In genomic region chr10:56920711-56921672, GRCm38 (mm10) we compare ENCODE assay signal across 9 mouse cellular contexts.
DNase-seq lines count a peak whose midpoint lies in the region; ATAC-seq and TF ChIP-seq lines count a peak whose summit lies in the region.
"Had no signal": no experiment of that assay in that cellular context is flagged by ENCODE, and none has a peak within 500 bp of the region (broad histone marks: within the 10 kb centered on the region; RNA-seq: fewer than 3 reads in every experiment).

No protein-coding gene starts in this region.

- H3K4me1 ChIP-seq in forebrain, embryonic 11.5 days (replicated peaks; ENCODE audit: control insufficient read depth, insufficient read depth, low read length): no peaks in the 10 kb centered on the region
- H3K4me1 ChIP-seq in forebrain, embryonic 15.5 days: no peaks in the 10 kb centered on the region
- H3K4me1 ChIP-seq in stomach, embryonic 16.5 days (ENCODE audit: control insufficient read depth, insufficient read depth, low read length): peaks cover 12% of the 10 kb centered on the region

- H3K36me3 ChIP-seq in forebrain, embryonic 11.5 days (ENCODE audit: control insufficient read depth, insufficient read depth, low read length): no peaks in the 10 kb centered on the region
- no peaks in the 10 kb centered on the region for H3K36me3 ChIP-seq in forebrain, embryonic 15.5 days
- no peaks in the 10 kb centered on the region for H3K36me3 ChIP-seq in stomach, embryonic 16.5 days (ENCODE audit: control insufficient read depth, insufficient read depth, low read length)

- ATAC-seq in forebrain, embryonic 11.5 days (replicated peaks; ENCODE audit: low FRiP score): 0 out of 2 replicates have a peak, but pooled peaks have one; percentile 42
- no peak for ATAC-seq in forebrain, embryonic 15.5 days (replicated peaks)
- no peak for ATAC-seq in stomach, embryonic 16.5 days (ENCODE audit: insufficient read depth, low FRiP score)

- 53% methylated on average over 20 of the region's 20 CpGs for WGBS in forebrain, embryonic 11.5 days
- 64% methylated on average over 20 of the region's 20 CpGs for WGBS in forebrain, embryonic 15.5 days
- 39% methylated on average over 20 of the region's 20 CpGs for WGBS in stomach, embryonic 16.5 days

- no peak overlapping the region for H3K4me3 ChIP-seq in forebrain, embryonic 11.5 days (ENCODE audit: low read depth, low read length)
- no peak overlapping the region for H3K4me3 ChIP-seq in forebrain, embryonic 15.5 days
- 0 out of 2 replicates have a peak overlapping the region, but pooled peaks have one; percentile 1 for H3K4me3 ChIP-seq in stomach, embryonic 16.5 days (replicated peaks; ENCODE audit: low read length)
- H3K4me3 ChIP-seq: megakaryocyte, embryonic 14.5 days had no signal

- peak overlapping the region; percentile 37; the same call in 1 of the 2 replicates for H3K27ac ChIP-seq in forebrain, embryonic 11.5 days (ENCODE audit: low read depth, low read length)
- H3K27ac ChIP-seq in forebrain, embryonic 15.5 days (replicated peaks): no peak overlapping the region
- no peak overlapping the region for H3K27ac ChIP-seq in stomach, embryonic 16.5 days (ENCODE audit: low read length)

- no peak for TF ChIP-seq POLR2A in brain, embryonic 14.5 days (IDR thresholded peaks at IDR 0.05; ENCODE audit: borderline replicate concordance, extremely low read depth, insufficient read depth, insufficient read length, poor library complexity, severe bottlenecking)

- no peak overlapping the region for H3K4me2 ChIP-seq in forebrain, embryonic 11.5 days (ENCODE audit: low read depth, low read length, severe bottlenecking)
- H3K4me2 ChIP-seq in forebrain, embryonic 15.5 days (replicated peaks): no peak overlapping the region
- H3K4me2 ChIP-seq in stomach, embryonic 16.5 days (ENCODE audit: low read depth, low read length): peak overlapping the region; percentile 29; the same call in 1 of the 2 replicates

- intact Hi-C loops in gastrocnemius, postnatal 36 days (cut with DNase I): no loop called here

- peak; percentile 70 for DNase-seq in forebrain, embryonic 11.5 days (ENCODE audit: low spot score)
- peak; percentile 27 for DNase-seq in brain, embryonic 14.5 days (ENCODE audit: low read depth)
- peak; percentile 37 to 53 for DNase-seq in gastrocnemius, postnatal 36 days
- DNase-seq in hindlimb bud, embryonic 11.5 days (ENCODE audit: extremely low spot score, low read depth, low spot score): peak; percentile 86
- peak; percentile 23 for DNase-seq in lung, postnatal 10 days
- DNase-seq in layer of hippocampus, postnatal 14 days (ENCODE audit: low spot score in 2 of 2): no peak

- TF ChIP-seq CTCF in brain, embryonic 14.5 days (IDR thresholded peaks at IDR 0.05; ENCODE audit: borderline replicate concordance, extremely low read depth, insufficient read depth, insufficient read length): no peak

- no peaks in the 10 kb centered on the region for H3K27me3 ChIP-seq in forebrain, embryonic 11.5 days (ENCODE audit: control insufficient read depth, insufficient read depth, low read length)
- no peaks in the 10 kb centered on the region for H3K27me3 ChIP-seq in forebrain, embryonic 15.5 days
- H3K27me3 ChIP-seq in stomach, embryonic 16.5 days (ENCODE audit: control insufficient read depth, insufficient read depth, low read length): no peaks in the 10 kb centered on the region
- H3K27me3 ChIP-seq: megakaryocyte, embryonic 14.5 days had no signal

- no peaks in the 10 kb centered on the region for H3K9me3 ChIP-seq in forebrain, embryonic 11.5 days (ENCODE audit: control insufficient read depth, low read length)
- no peaks in the 10 kb centered on the region for H3K9me3 ChIP-seq in forebrain, embryonic 15.5 days
- H3K9me3 ChIP-seq in stomach, embryonic 16.5 days (replicated peaks; ENCODE audit: control insufficient read depth, low read length): no peaks in the 10 kb centered on the region

- no peak overlapping the region for H3K9ac ChIP-seq in forebrain, embryonic 11.5 days (ENCODE audit: low read length)
- H3K9ac ChIP-seq in forebrain, embryonic 15.5 days (replicated peaks): no peak overlapping the region
- H3K9ac ChIP-seq in stomach, embryonic 16.5 days (ENCODE audit: low read length): no peak overlapping the region

Comparison
In these comparisons a context has a peak if more than half of its experiments do, and no peak if none do; other contexts are left out.
1. DNase-seq: peak in forebrain, embryonic 11.5 days (single experiment), brain, embryonic 14.5 days (single experiment), gastrocnemius, postnatal 36 days (2 of 2), hindlimb bud, embryonic 11.5 days (single experiment) and lung, postnatal 10 days (single experiment); none in layer of hippocampus, postnatal 14 days (0 of 2).